Mouse (Mus musculus) C2C12 (cell line): ENCODE measurements around the gene Olfr975.

Experiments
- CEBPB ChIP-seq: IDR thresholded peaks from one replicate; pipeline ENCODE4 v1.6.1; 2011; ENCODE audit warnings: low read depth, mild to moderate bottlenecking, control low read depth, moderate library complexity
- CTCF ChIP-seq: IDR thresholded peaks from one replicate; pipeline ENCODE4 v1.5.1; 2011; ENCODE audit not compliant: control insufficient read depth, insufficient read depth, insufficient read length
- FOSL1 ChIP-seq: IDR thresholded peaks from one replicate; pipeline ENCODE4 v1.8.0; 2011; ENCODE audit warnings: mild to moderate bottlenecking, low read length; ENCODE audit not compliant: poor library complexity, insufficient read depth, severe bottlenecking
- MAX ChIP-seq: IDR thresholded peaks from one replicate; pipeline ENCODE4 v1.6.1; 2011; ENCODE audit warnings: mild to moderate bottlenecking, control low read depth
- MYOD1 ChIP-seq: IDR thresholded peaks from one replicate; pipeline ENCODE4 v1.6.1; 2011; ENCODE audit warnings: low read depth; ENCODE audit not compliant: control insufficient read depth, insufficient read length
- MYOG ChIP-seq: IDR thresholded peaks from one replicate; pipeline ENCODE4 v1.6.1; 2011; ENCODE audit not compliant: control insufficient read depth, insufficient read length; ENCODE audit errors: extremely low read depth
- USF1 ChIP-seq: IDR thresholded peaks from one replicate; pipeline ENCODE4 v1.6.1; 2011; ENCODE audit warnings: low read depth, mild to moderate bottlenecking, control low read depth, moderate library complexity

DNA sequence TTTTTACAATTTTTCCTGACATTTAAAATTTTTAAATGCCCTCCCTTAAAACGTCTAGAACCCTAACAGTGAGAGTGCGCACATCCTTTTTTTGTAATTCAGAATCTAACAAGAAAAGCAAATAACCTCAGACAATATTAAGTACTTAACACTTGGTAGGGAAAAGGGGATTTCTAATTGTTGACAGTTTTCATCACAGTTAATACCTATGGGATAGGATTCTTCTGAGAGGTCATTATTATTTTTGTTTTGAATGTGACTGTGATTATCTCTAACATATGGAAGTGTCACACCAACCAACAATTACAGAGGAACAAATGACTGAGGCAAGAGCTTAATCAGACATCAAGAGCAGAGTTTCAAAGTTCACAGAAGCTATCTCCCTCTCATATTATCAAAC lies 44.8 kb downstream of the Olfr975 start, which contains the start of gene Olfr229:
- TF ChIP-seq USF1 (no peak), CTCF (no peak), CEBPB (no peak), MAX (no peak), MYOG (no peak), FOSL1 (no peak), MYOD1 (no peak)
